Comparison of ENCODE assay signal across 12 mouse cellular contexts in genomic region chr13:112490036-112490435, GRCm38 (mm10).
"Had no signal": no experiment of that assay in that cellular context is flagged by ENCODE, and none has a peak within 500 bp of the region (broad histone marks: within the 10 kb centered on the region; RNA-seq: fewer than 3 reads in every experiment).

No protein-coding gene starts in this region.

- H3K9ac ChIP-seq: limb, embryonic 12.5 days; midbrain, embryonic 13.5 days; neural tube, embryonic 15.5 days had no signal

- H3K27me3 ChIP-seq: limb, embryonic 12.5 days; midbrain, embryonic 13.5 days; neural tube, embryonic 15.5 days had no signal

- H3K27ac ChIP-seq: layer of hippocampus, adult 2 months; limb, embryonic 12.5 days; midbrain, embryonic 13.5 days; neural tube, embryonic 15.5 days had no signal

- H3K4me1 ChIP-seq: midbrain, embryonic 13.5 days; neural tube, embryonic 15.5 days had no signal

- H3K9me3 ChIP-seq: limb, embryonic 12.5 days; midbrain, embryonic 13.5 days; neural tube, embryonic 15.5 days had no signal

- DNase-seq: kidney, postnatal 10 days; kidney, postnatal 4 days; lung, adult 18-20 months; lung, postnatal 36 days; right cerebral cortex, adult 18-20 months; right cerebral cortex, postnatal 25 days; thymus, postnatal 36 days had no signal

- H3K4me2 ChIP-seq: limb, embryonic 12.5 days; midbrain, embryonic 13.5 days; neural tube, embryonic 15.5 days had no signal

- H3K4me3 ChIP-seq: layer of hippocampus, adult 2 months; limb, embryonic 12.5 days; midbrain, embryonic 13.5 days; myocyte; neural tube, embryonic 15.5 days had no signal

- ATAC-seq: midbrain, embryonic 13.5 days had no signal
